Mouse (Mus musculus) limb, embryonic 14.5 days (tissue): Measurements from ENCODE around the gene Akt2. TPM values are rescaled to one million over a fixed set of nuclear protein-coding genes. Genes with fewer than 3 reads are reported as not detected.
"Not testable (repeated sequence)": the region's sequence is repeated elsewhere in the genome, so short reads cannot be mapped to it uniquely, and the experiment has no call there.

Experiments
- ATAC-seq: fragments of 200-750 bp; cut with Nextera tagmentation; 2 replicates; pipeline ENCODE4 v1.8.0; 2017; ENCODE audit warnings: low read depth, moderate number of reproducible peaks, moderate TSS enrichment; ENCODE audit not compliant: low FRiP score
- DNase-seq: peaks from one replicate; pipeline ENCODE4 v3.0.0-alpha.2; 2015; ENCODE audit warnings: low spot score
- H3K27ac ChIP-seq: fragments of 300-500 bp; sonication (generic); replicated peaks from 2 replicates; pipeline ENCODE4 v1.5.1; 2014; ENCODE audit warnings: low read depth, mild to moderate bottlenecking, low read length, moderate library complexity, mixed read lengths
- H3K27me3 ChIP-seq: fragments of 300-500 bp; sonication (generic); 2 replicates; pipeline ENCODE4 v1.6.1; 2014; ENCODE audit warnings: low read length, mixed read lengths; ENCODE audit not compliant: control insufficient read depth, insufficient read depth
- H3K36me3 ChIP-seq: fragments of 300-500 bp; sonication (generic); 2 replicates; pipeline ENCODE4 v1.6.1; 2014; ENCODE audit warnings: mild to moderate bottlenecking, low read length, moderate library complexity, mixed read lengths; ENCODE audit not compliant: control insufficient read depth, insufficient read depth
- H3K4me1 ChIP-seq: fragments of 300-500 bp; sonication (generic); 2 replicates; pipeline ENCODE4 v1.6.1; 2014; ENCODE audit warnings: antibody characterized with exemption, low read length, mixed read lengths; ENCODE audit not compliant: control insufficient read depth, insufficient read depth
- H3K4me2 ChIP-seq: fragments of 300-500 bp; sonication (generic); replicated peaks from 2 replicates; pipeline ENCODE4 v1.6.1; 2014; ENCODE audit warnings: low read depth, mild to moderate bottlenecking, low read length, moderate library complexity; ENCODE audit not compliant: severe bottlenecking
- H3K4me3 ChIP-seq: fragments of 300-500 bp; sonication (generic); replicated peaks from 2 replicates; pipeline ENCODE4 v1.5.1; 2014; ENCODE audit warnings: low read length
- H3K9ac ChIP-seq: fragments of 300-500 bp; sonication (generic); 2 replicates; pipeline ENCODE4 v1.6.1; 2014; ENCODE audit warnings: mild to moderate bottlenecking, low read depth, low read length, moderate library complexity; ENCODE audit not compliant: severe bottlenecking
- H3K9me3 ChIP-seq: fragments of 300-500 bp; sonication (generic); 2 replicates; pipeline ENCODE4 v1.6.1; 2016; ENCODE audit warnings: low read length; ENCODE audit not compliant: control insufficient read depth
- POLR2A ChIP-seq: fragments of 200-500 bp; IDR thresholded peaks from 2 replicates; pipeline ENCODE4 v1.8.0; 2012; ENCODE audit warnings: inconsistent platforms, mild to moderate bottlenecking, moderate library complexity, borderline replicate concordance; ENCODE audit not compliant: insufficient read depth, insufficient read length; ENCODE audit errors: extremely low read depth
- WGBS: fragments of 180-500 bp; shearing (Covaris S2); extraction: QIAGEN DNeasy Blood & Tissue Kit; methylation state at CpG from one replicate; pipeline ENCODE4 v1.1.7; 2014; 5-methylcytosine and 5-hydroxymethylcytosine counted together
- polyA plus RNA-seq, 2 experiments: library from polyadenylated mRNA; depleted of rRNA in 1 of 2; stranded (reverse) in 1 of 2; unstranded in 1 of 2; fragments of >200 nt; fragmentation: Nextera tagmentation in 1 of 2; extraction: Ambion mirVana in 1 of 2; gene quantifications; 2 replicates each; pipeline versions ENCODE4 v1.2.1 to v1.2.3; 2012 to 2014

The Akt2 gene
- polyA plus RNA-seq, 2 experiments = 96.6 to 112 TPM

GRCm38 (mm10) chr7:27621028-27621427 is 29.7 kb downstream of the Akt2 start:
- no peaks in the 10 kb centered on the region for H3K27me3 ChIP-seq
- peaks cover 86% of the 10 kb centered on the region for H3K36me3 ChIP-seq
- no peaks in the 10 kb centered on the region for H3K4me1 ChIP-seq
- no peak overlapping the region for H3K4me3 ChIP-seq
- ATAC-seq (no peak), DNase-seq (no peak)
- 64% methylated on average over 6 of the region's 6 CpGs for WGBS
- H3K4me2 ChIP-seq = no peak overlapping the region
- TF ChIP-seq POLR2A = no peak
- no peaks in the 10 kb centered on the region for H3K9me3 ChIP-seq
- no peak overlapping the region for H3K27ac ChIP-seq
- no peak overlapping the region for H3K9ac ChIP-seq

- no peak for ATAC-seq
- DNase-seq = no peak
- Histone ChIP-seq H3K27me3 (no peaks in the 10 kb centered on the region), H3K9ac (no peak overlapping the region), H3K9me3 (no peaks in the 10 kb centered on the region), H3K36me3 (peaks cover 87% of the 10 kb centered on the region), H3K27ac (no peak overlapping the region), H3K4me2 (no peak overlapping the region), H3K4me1 (no peaks in the 10 kb centered on the region), H3K4me3 (no peak overlapping the region)
- no peak for TF ChIP-seq POLR2A
- WGBS = 77% methylated on average over 1 of the region's 1 CpGs
Measured at GRCm38 (mm10) chr7:27622234-27622633, 30.9 kb downstream of the Akt2 start.

- no peak overlapping the region for H3K4me3 ChIP-seq
- H3K4me2 ChIP-seq = no peak overlapping the region
- no peaks in the 10 kb centered on the region for H3K9me3 ChIP-seq
- no peak for DNase-seq
- H3K27me3 ChIP-seq = no peaks in the 10 kb centered on the region
- no peaks in the 10 kb centered on the region for H3K4me1 ChIP-seq
- ATAC-seq = no peak
- H3K9ac ChIP-seq = no peak overlapping the region
- no peak for TF ChIP-seq POLR2A
- H3K27ac ChIP-seq = no peak overlapping the region
- H3K36me3 ChIP-seq = peaks cover 87% of the 10 kb centered on the region
Measured at GRCm38 (mm10) chr7:27624967-27625366, 33.6 kb downstream of the Akt2 start.

GRCm38 (mm10) chr7:27627707-27628106 is 36.4 kb downstream of the Akt2 start:
- Histone ChIP-seq H3K4me3 (no peak overlapping the region), H3K9ac (no peak overlapping the region)
- 95% methylated on average over 7 of the region's 7 CpGs for WGBS

GRCm38 (mm10) chr7:27628190-27628589 is 36.8 kb downstream of the Akt2 start:
- H3K4me1 ChIP-seq = no peaks in the 10 kb centered on the region
- TF ChIP-seq POLR2A = no peak
- ATAC-seq (no peak), DNase-seq (no peak)
- no peaks in the 10 kb centered on the region for H3K27me3 ChIP-seq
- H3K4me3 ChIP-seq = no peak overlapping the region
- no peaks in the 10 kb centered on the region for H3K9me3 ChIP-seq
- no peak overlapping the region for H3K27ac ChIP-seq
- no peak overlapping the region for H3K9ac ChIP-seq
- H3K36me3 ChIP-seq = peaks cover 91% of the 10 kb centered on the region
- WGBS = 96% methylated on average over 6 of the region's 6 CpGs
- H3K4me2 ChIP-seq = no peak overlapping the region

More at GRCm38 (mm10) chr7:27627707-27628106, 36.4 kb downstream of the Akt2 start:
- TF ChIP-seq POLR2A = no peak
- no peak overlapping the region for H3K4me2 ChIP-seq
- H3K4me1 ChIP-seq = no peaks in the 10 kb centered on the region
- ATAC-seq (no peak), DNase-seq (no peak)
- no peaks in the 10 kb centered on the region for H3K27me3 ChIP-seq
- peaks cover 91% of the 10 kb centered on the region for H3K36me3 ChIP-seq
- no peaks in the 10 kb centered on the region for H3K9me3 ChIP-seq
- H3K27ac ChIP-seq = no peak overlapping the region

GRCm38 (mm10) chr7:27628816-27629215 is 37.5 kb downstream of the Akt2 start:
- H3K27ac ChIP-seq, H3K27me3 ChIP-seq, H3K4me3 ChIP-seq, H3K9me3 ChIP-seq, H3K4me2 ChIP-seq, H3K9ac ChIP-seq, DNase-seq, H3K4me1 ChIP-seq, ATAC-seq: not testable (repeated sequence)
- 93% methylated on average over 7 of the region's 7 CpGs for WGBS
- H3K36me3 ChIP-seq = peaks cover 89% of the 10 kb centered on the region
